Mouse (Mus musculus): ENCODE results near the gene Alppl2.

DNA sequence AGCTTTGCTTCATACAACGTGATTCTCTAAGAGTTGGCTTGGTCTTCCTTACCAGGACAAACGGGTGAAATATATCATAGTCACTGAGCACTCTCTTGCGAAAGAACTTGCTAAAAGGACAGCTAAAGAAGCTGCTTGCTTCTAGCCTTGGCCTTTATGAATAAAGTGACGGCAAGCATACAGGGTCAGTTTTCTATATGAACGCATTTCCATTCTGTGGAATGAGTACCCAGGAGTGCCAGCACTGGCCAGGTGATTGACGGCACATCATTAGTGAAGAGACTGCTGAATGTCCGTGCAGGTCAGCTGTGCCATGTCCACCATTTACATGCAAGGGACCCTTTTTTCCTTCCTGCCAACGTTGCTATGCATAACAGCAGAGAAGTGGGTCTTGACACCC, 16.8 kb upstream of the Alppl2 start:
- TF ChIP-seq POLR2A (IDR thresholded peaks at IDR 0.05; ENCODE audit: control insufficient read depth, extremely low read depth, insufficient read depth, low read length, poor library complexity) (no peak), CTCF (IDR thresholded peaks at IDR 0.05; ENCODE audit: borderline replicate concordance, control insufficient read depth, extremely low read depth, insufficient read depth, low read length, poor library complexity) (no peak)
